Mouse (Mus musculus): ENCODE measurements around the gene Foxp1.

DNA sequence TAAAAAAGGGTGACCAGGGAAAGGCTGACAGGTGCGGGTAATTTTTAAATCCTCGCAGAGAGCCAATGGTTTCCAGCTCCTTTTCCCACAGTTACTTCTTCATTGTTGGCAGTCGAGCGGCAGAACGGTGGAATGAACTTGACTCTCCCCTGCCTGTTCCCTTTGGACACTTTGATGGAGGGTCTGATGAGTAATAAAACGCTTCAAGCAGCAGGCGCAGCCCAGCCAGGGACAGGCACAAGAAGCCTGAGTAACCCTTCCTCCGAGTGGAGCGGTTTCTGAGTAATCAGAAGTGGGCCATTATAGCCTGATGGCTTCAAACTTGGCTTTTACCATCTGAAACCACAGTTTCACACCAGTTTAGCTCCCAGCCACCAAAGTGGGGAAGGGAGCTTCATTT lies 503.3 kb downstream of the Foxp1 start:
- no peak for TF ChIP-seq CTCF (IDR thresholded peaks at IDR 0.05; ENCODE audit: borderline replicate concordance, extremely low read depth, insufficient read depth, insufficient read length)
- no peak for TF ChIP-seq POLR2A (IDR thresholded peaks at IDR 0.05; ENCODE audit: borderline replicate concordance, extremely low read depth, insufficient read depth, insufficient read length, poor library complexity, severe bottlenecking)

Data from brain, embryonic 14.5 days (tissue).